Mouse (Mus musculus) stomach, embryonic 14.5 days (tissue): ENCODE results near the gene Mttp. TPM values are rescaled to one million over a fixed set of nuclear protein-coding genes. Genes with fewer than 3 reads are reported as not detected.

ENCODE experiments used
- ATAC-seq: fragments of 200-750 bp; cut with Nextera tagmentation; 2 replicates; pipeline ENCODE4 v1.8.0; 2017; ENCODE audit warnings: low read depth, moderate TSS enrichment; ENCODE audit not compliant: insufficient number of reproducible peaks, insufficient read depth, low FRiP score
- H3K27ac ChIP-seq: fragments of 300-500 bp; sonication (generic); 2 replicates; pipeline ENCODE4 v1.5.1; 2014; ENCODE audit warnings: mild to moderate bottlenecking, low read length, moderate library complexity, mixed read lengths
- H3K27me3 ChIP-seq: fragments of 300-500 bp; sonication (generic); 2 replicates; pipeline ENCODE4 v1.6.1; 2014; ENCODE audit warnings: low read length, control low read depth, mixed read lengths; ENCODE audit not compliant: control insufficient read depth, insufficient read depth
- H3K36me3 ChIP-seq: fragments of 300-500 bp; sonication (generic); 2 replicates; pipeline ENCODE4 v1.6.1; 2014; ENCODE audit warnings: mild to moderate bottlenecking, control low read depth, low read length, moderate library complexity, mixed read lengths; ENCODE audit not compliant: control insufficient read depth, insufficient read depth
- H3K4me1 ChIP-seq: fragments of 300-500 bp; sonication (generic); 2 replicates; pipeline ENCODE4 v1.6.1; 2014; ENCODE audit warnings: low read length, control low read depth, mixed read lengths; ENCODE audit not compliant: control insufficient read depth, insufficient read depth
- H3K4me2 ChIP-seq: fragments of 300-500 bp; sonication (generic); replicated peaks from 2 replicates; pipeline ENCODE4 v1.6.1; 2014; ENCODE audit warnings: low read depth, low read length, control low read depth
- H3K4me3 ChIP-seq: fragments of 300-500 bp; sonication (generic); 2 replicates; pipeline ENCODE4 v1.5.1; 2014; ENCODE audit warnings: low read depth, low read length, control low read depth
- H3K9ac ChIP-seq: fragments of 300-500 bp; sonication (generic); replicated peaks from 2 replicates; pipeline ENCODE4 v1.6.1; 2014; ENCODE audit warnings: low read depth, mild to moderate bottlenecking, control low read depth, low read length, moderate library complexity, mixed read lengths
- H3K9me3 ChIP-seq: fragments of 300-500 bp; sonication (generic); 2 replicates; pipeline ENCODE4 v1.6.1; 2016; ENCODE audit warnings: low read depth, low read length, control low read depth; ENCODE audit not compliant: control insufficient read depth
- whole genome bisulfite sequencing: fragments of 180-500 bp; shearing (Covaris S2); extraction: QIAGEN DNeasy Blood & Tissue Kit; methylation state at CpG from one replicate; pipeline ENCODE4 v1.1.7; 2014; 5-methylcytosine and 5-hydroxymethylcytosine counted together
- polyA plus RNA-seq: library from polyadenylated mRNA; unstranded; fragments of >200 nt; fragmentation: Nextera tagmentation; extraction: Ambion mirVana; gene quantifications from 2 replicates; pipeline ENCODE4 v1.2.1, GENCODE M21; 2014

Gene Mttp
- polyA plus RNA-seq, 1 experiment from 2014 or later, result 8.8 TPM

- 53% methylated on average over 7 of the region's 7 CpGs for WGBS
- H3K27ac ChIP-seq, result no peak overlapping the region
- no peak overlapping the region for H3K4me3 ChIP-seq
- no peak overlapping the region for H3K4me2 ChIP-seq
- no peaks in the 10 kb centered on the region for H3K27me3 ChIP-seq
- H3K9ac ChIP-seq, result no peak overlapping the region
- H3K36me3 ChIP-seq, result no peaks in the 10 kb centered on the region
- no peak for ATAC-seq
- H3K9me3 ChIP-seq, result no peaks in the 10 kb centered on the region; the same call in 1 of the 2 replicates
- no peaks in the 10 kb centered on the region for H3K4me1 ChIP-seq
Measured at GRCm38 (mm10) chr3:138043316-138043715, 101.5 kb downstream of the Mttp start.

- WGBS, result 83% methylated on average over 3 of the region's 3 CpGs
- Histone ChIP-seq H3K36me3 (no peaks in the 10 kb centered on the region), H3K27ac (no peak overlapping the region), H3K27me3 (no peaks in the 10 kb centered on the region), H3K9ac (no peak overlapping the region), H3K4me3 (no peak overlapping the region), H3K9me3 (no peaks in the 10 kb centered on the region; the same call in 1 of the 2 replicates), H3K4me2 (no peak overlapping the region), H3K4me1 (no peaks in the 10 kb centered on the region)
- ATAC-seq, result no peak
Measured at GRCm38 (mm10) chr3:138041591-138042301, 103.0 kb downstream of the Mttp start.

GRCm38 (mm10) chr3:138040938-138041337 is 103.8 kb downstream of the Mttp start:
- H3K36me3 ChIP-seq, result no peaks in the 10 kb centered on the region
- no peaks in the 10 kb centered on the region for H3K4me1 ChIP-seq
- H3K27ac ChIP-seq, result no peak overlapping the region
- 77% methylated on average over 2 of the region's 2 CpGs for WGBS
- no peaks in the 10 kb centered on the region; the same call in 1 of the 2 replicates for H3K9me3 ChIP-seq
- no peak overlapping the region for H3K4me2 ChIP-seq
- H3K4me3 ChIP-seq, result no peak overlapping the region
- no peak overlapping the region for H3K9ac ChIP-seq
- ATAC-seq, result no peak
- H3K27me3 ChIP-seq, result no peaks in the 10 kb centered on the region

Other genes with a start within 250 kb of the Mttp start
- 110 and 119 TPM in 2 replicates for gene Lamtor3, start 226.5 kb downstream of the Mttp start, polyA plus RNA-seq
- gene Dapp1, start 163.4 kb downstream of the Mttp start, polyA plus RNA-seq, result 12.0 and 14.7 TPM in 2 replicates
- gene 1110002E22Rik, start 79.9 kb downstream of the Mttp start, polyA plus RNA-seq, result 0.04 and 0.16 TPM in 2 replicates
- gene Gm5105, start 77.6 kb downstream of the Mttp start, polyA plus RNA-seq, result not detected in 2 replicates
- 10.2 and 11.1 TPM in 2 replicates for gene Trmt10a, start 1.5 kb downstream of the Mttp start, polyA plus RNA-seq
- 0.38 and 0.80 TPM in 2 replicates for gene 4930579F01Rik, start 48.9 kb upstream of the Mttp start, polyA plus RNA-seq
- 0.24 and 0.41 TPM in 2 replicates for gene Adh7, start 72.8 kb upstream of the Mttp start, polyA plus RNA-seq
- gene Adh1, start 116.0 kb upstream of the Mttp start, polyA plus RNA-seq, result 9.9 and 13.8 TPM in 2 replicates
- gene Adh6a, start 168.3 kb upstream of the Mttp start, polyA plus RNA-seq, result not detected in 2 replicates
- gene Adh6b, start 196.8 kb upstream of the Mttp start, polyA plus RNA-seq, result not detected in 2 replicates